Mouse (Mus musculus) adrenal gland, postnatal 4 days (tissue): ENCODE measurements around the gene Ubr7. TPM values are rescaled to one million over a fixed set of nuclear protein-coding genes. Genes with fewer than 3 reads are reported as not detected.

Experiments used
- DNase-seq, 2 experiments: peaks; one replicate each; pipeline ENCODE4 v3.0.0; 2021 to 2022; ENCODE audit warnings: low spot score in 2 of 2, mixed read lengths in 2 of 2
- total RNA-seq, 2 experiments: library from RNA; stranded (reverse); gene quantifications; 2 replicates each; pipeline ENCODE4 v1.2.3; 2021

Gene Ubr7
- total RNA-seq, 2 experiments from 2014 or later = 48.8 to 49.9 TPM

- DNase-seq = no peak
Observed at GRCm38 (mm10) chr12:102799528-102799927, 41.8 kb downstream of the Ubr7 start.

GRCm38 (mm10) chr12:102814858-102815257, 57.1 kb downstream of the Ubr7 start:
- no peak for DNase-seq

GRCm38 (mm10) chr12:102826399-102826798, 68.6 kb downstream of the Ubr7 start:
- no peak for DNase-seq

DNA sequence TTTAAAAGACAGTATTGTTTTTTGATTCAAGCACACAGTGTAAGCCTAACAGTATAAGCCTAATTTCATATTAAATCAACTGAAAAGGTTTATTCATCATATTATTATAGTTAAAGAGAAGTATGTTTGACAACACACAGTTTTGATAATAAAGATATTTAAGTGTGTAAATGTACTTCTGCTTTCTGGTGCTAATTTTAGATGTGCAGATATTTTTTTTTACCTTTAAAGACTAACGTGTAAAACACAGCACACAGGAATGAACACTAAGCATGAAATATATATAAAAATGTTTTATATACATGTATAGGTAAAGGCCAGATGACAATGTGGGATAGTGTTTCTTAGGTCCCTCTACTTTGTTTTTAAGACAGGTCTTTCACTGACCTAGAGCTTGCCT, 69.4 kb downstream of the Ubr7 start:
- no peak for DNase-seq

Other genes starting within 250 kb of the Ubr7 start
- 1,000 to 10,000 TPM; 1,913 to 1,920 TPM for gene Chga, start 203.0 kb upstream of the Ubr7 start, total RNA-seq
- gene Itpk1, start 53.0 kb upstream of the Ubr7 start, total RNA-seq = 10 to 100 TPM; 46.6 to 57.7 TPM
- gene Moap1, start 14.3 kb upstream of the Ubr7 start, total RNA-seq = 10 to 100 TPM; 10.1 to 12.2 TPM
- 1 to 10 TPM; 4.5 to 4.8 TPM for gene Tmem251, start 14.2 kb upstream of the Ubr7 start, total RNA-seq
- not detected for gene Gm28051, start 202 bp upstream of the Ubr7 start, total RNA-seq
- 10 to 100 TPM; 11.9 to 16.8 TPM for gene Gon7, start 164 bp upstream of the Ubr7 start, total RNA-seq
- 1 to 10 TPM; 6.9 to 7.1 TPM for gene Gm20604, start 705 bp downstream of the Ubr7 start, total RNA-seq
- gene Btbd7, start 120.5 kb downstream of the Ubr7 start, total RNA-seq = 10 to 100 TPM; 52.5 to 54.0 TPM
- not detected for gene Cox8c, start 141.3 kb downstream of the Ubr7 start, total RNA-seq
- 1 to 10 TPM; 8.2 to 8.7 TPM for gene Unc79, start 190.9 kb downstream of the Ubr7 start, total RNA-seq